Mouse (Mus musculus) lung, embryonic 15.5 days (tissue): Measurements from ENCODE around the gene Rps28. TPM values are rescaled to one million over a fixed set of nuclear protein-coding genes. Genes with fewer than 3 reads are reported as not detected.
"Not testable (repeated sequence)": the region's sequence is repeated elsewhere in the genome, so short reads cannot be mapped to it uniquely, and the experiment has no call there.

Source experiments
- ATAC-seq: fragments of 200-750 bp; cut with Nextera tagmentation; 2 replicates; pipeline ENCODE4 v1.8.0; 2017; ENCODE audit warnings: moderate number of reproducible peaks, borderline replicate concordance; ENCODE audit not compliant: low FRiP score, low TSS enrichment; ENCODE audit errors: extremely low read depth
- H3K27ac ChIP-seq: fragments of 300-500 bp; sonication (generic); 2 replicates; pipeline ENCODE4 v1.5.1; 2015; ENCODE audit warnings: moderate library complexity, mild to moderate bottlenecking, inconsistent platforms
- H3K27me3 ChIP-seq: fragments of 300-500 bp; sonication (generic); 2 replicates; pipeline ENCODE4 v1.6.1; 2015; ENCODE audit warnings: inconsistent platforms
- H3K36me3 ChIP-seq: fragments of 300-500 bp; sonication (generic); 2 replicates; pipeline ENCODE4 v1.6.1; 2015; ENCODE audit warnings: inconsistent platforms
- H3K4me1 ChIP-seq: fragments of 300-500 bp; sonication (generic); 2 replicates; pipeline ENCODE4 v1.6.1; 2015; ENCODE audit warnings: inconsistent platforms
- H3K4me2 ChIP-seq: fragments of 300-500 bp; sonication (generic); 2 replicates; pipeline ENCODE4 v1.6.1; 2015; ENCODE audit warnings: inconsistent platforms, mild to moderate bottlenecking, moderate library complexity
- H3K4me3 ChIP-seq: fragments of 300-500 bp; sonication (generic); 2 replicates; pipeline ENCODE4 v1.5.1; 2015; ENCODE audit warnings: mild to moderate bottlenecking, inconsistent platforms
- H3K9ac ChIP-seq: fragments of 300-500 bp; sonication (generic); 2 replicates; pipeline ENCODE4 v1.6.1; 2015; ENCODE audit warnings: inconsistent platforms
- H3K9me3 ChIP-seq: fragments of 300-500 bp; sonication (generic); 2 replicates; pipeline ENCODE4 v1.6.1; 2016; ENCODE audit warnings: inconsistent platforms
- WGBS: fragments of 180-500 bp; shearing (Covaris S2); methylation state at CpG from one replicate; pipeline ENCODE4 v1.1.7; 2015; 5-methylcytosine and 5-hydroxymethylcytosine counted together
- polyA plus RNA-seq: library from polyadenylated mRNA; unstranded; fragments of >200 nt; fragmentation: Nextera tagmentation; extraction: Ambion mirVana; gene quantifications from 2 replicates; pipeline ENCODE4 v1.2.1, GENCODE M21; 2015

The Rps28 gene
- 885 and 959 TPM in 2 replicates for polyA plus RNA-seq

DNA sequence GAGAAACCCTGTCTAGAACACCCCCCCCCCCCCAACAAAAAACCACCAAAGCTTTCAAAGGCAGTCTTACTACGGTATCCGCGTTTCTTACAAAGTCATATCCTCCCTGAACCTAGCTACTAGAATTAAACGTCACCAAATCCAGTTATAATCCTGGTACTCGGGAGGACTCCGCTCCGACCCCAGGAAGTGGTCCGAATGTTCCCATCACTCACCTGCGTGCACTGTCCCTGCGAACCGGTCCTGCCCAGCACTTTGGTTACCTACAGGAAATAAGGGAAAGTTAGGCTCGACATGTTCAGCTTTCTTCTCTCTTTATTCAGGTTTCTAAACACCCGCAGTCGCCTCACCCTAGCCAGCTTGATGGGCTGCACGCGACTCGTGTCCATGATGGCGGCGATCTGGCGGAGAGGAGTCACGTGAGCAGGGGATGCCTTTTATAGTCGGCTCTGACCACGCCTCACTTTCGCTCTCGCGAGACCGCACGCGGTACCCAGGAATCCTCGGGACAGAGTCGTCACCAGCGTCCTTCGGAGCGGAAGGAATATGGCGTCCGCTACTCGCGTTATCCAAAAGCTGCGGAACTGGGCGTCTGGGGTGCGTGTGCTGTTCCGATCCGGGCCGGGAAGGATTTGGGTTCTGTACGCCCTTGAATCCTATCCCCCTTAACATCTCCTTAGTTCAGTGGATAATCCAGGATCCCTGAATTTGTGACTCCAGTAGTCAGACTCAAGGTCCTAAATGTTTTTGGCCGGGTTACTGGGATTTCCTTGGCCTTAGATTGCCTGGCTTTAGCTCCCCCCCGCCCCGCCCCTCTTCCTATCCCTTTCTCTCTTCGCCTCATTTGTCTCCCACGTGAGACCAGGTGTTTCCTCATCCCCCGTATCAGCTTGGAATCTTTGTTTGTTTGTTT lies at the start of gene Rps28, which contains the start of gene Ndufa7:
Gene Rps28 (minus strand): TSS at position 479 of the 913 bp plus-strand sequence.
Gene Ndufa7 (plus strand): TSS at position 489 of the 913 bp plus-strand sequence.
- H3K36me3 ChIP-seq = peaks cover 41% of the 10 kb centered on the region
- H3K4me3 ChIP-seq = peak within 1 kb of the TSS; percentile 67
- peak within 1 kb of the TSS; percentile 69 for H3K9ac ChIP-seq
- peak within 1 kb of the TSS; percentile 85 for H3K27ac ChIP-seq
- under 1% methylated on average over 51 of the region's 51 CpGs for WGBS
- H3K27me3 ChIP-seq = no peaks in the 10 kb centered on the region
- H3K9me3 ChIP-seq = no peaks in the 10 kb centered on the region
- H3K4me1 ChIP-seq = peaks cover 47% of the 10 kb centered on the region
- ATAC-seq = peak; percentile 92
- peak within 1 kb of the TSS; percentile 84 for H3K4me2 ChIP-seq

DNA sequence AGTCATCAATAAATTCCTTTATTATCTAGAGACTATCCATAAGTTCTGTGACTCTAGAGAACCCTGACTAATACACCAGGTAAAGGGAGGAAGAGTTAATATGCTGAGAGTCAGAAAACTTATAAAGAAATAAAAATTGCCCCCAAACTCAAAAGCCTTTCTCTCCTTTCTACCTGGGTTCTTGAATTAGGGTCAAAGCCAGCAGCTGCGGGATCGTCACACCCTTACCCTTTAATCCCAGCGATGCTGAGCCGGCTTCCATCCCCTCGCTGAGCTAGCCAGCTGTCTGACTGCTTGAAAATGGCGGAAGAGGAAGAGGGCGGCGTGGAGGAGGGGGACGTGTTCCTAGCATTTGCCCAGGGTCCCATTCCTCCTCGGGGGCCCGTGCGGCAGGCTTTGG lies 49.2 kb upstream of the Rps28 start, which contains the start of gene Gm7029:
Gene Gm7029 (plus strand): TSS at position 301 of the 400 bp plus-strand sequence.
- ATAC-seq, H3K4me3 ChIP-seq, H3K9ac ChIP-seq, H3K4me2 ChIP-seq, H3K4me1 ChIP-seq, H3K27ac ChIP-seq, H3K27me3 ChIP-seq, H3K9me3 ChIP-seq: not testable (repeated sequence)
- peaks cover 28% of the 10 kb centered on the region for H3K36me3 ChIP-seq
- WGBS = 86% methylated on average over 3 of the region's 12 CpGs

GRCm38 (mm10) chr17:33865330-33866030 lies 41.1 kb upstream of the Rps28 start:
- Histone ChIP-seq H3K36me3 (no peaks in the 10 kb centered on the region), H3K4me3 (no peak overlapping the region), H3K4me1 (no peaks in the 10 kb centered on the region), H3K9ac (no peak overlapping the region), H3K27me3 (no peaks in the 10 kb centered on the region), H3K27ac (no peak overlapping the region), H3K4me2 (no peak overlapping the region), H3K9me3 (no peaks in the 10 kb centered on the region)
- WGBS = 34% methylated on average over 9 of the region's 9 CpGs
- ATAC-seq = no peak

DNA sequence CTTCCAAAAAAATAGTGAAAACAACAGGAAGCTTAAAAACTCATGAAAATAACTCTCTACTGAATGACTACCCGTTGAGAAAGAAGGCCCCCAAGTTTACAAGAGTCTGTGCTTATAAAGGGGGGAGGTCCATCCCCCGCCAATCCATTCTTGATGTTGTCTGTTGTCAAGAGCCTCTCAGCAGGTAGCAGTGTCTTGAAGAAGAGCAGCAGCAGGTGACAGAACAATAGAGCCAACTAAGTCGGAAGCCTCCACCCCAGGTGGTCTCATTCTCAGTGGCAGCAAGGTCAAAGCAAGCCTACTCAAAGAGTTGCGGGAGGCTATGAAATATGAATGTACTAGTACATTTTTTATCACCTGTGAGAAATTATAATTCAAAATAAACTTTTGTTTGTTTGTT lies 33.5 kb upstream of the Rps28 start:
- Histone ChIP-seq H3K36me3 (no peaks in the 10 kb centered on the region), H3K4me3 (no peak overlapping the region), H3K27me3 (no peaks in the 10 kb centered on the region), H3K4me2 (no peak overlapping the region), H3K27ac (no peak overlapping the region), H3K9ac (no peak overlapping the region), H3K9me3 (no peaks in the 10 kb centered on the region), H3K4me1 (no peaks in the 10 kb centered on the region)
- 83% methylated on average over 4 of the region's 4 CpGs for WGBS
- no peak for ATAC-seq

DNA sequence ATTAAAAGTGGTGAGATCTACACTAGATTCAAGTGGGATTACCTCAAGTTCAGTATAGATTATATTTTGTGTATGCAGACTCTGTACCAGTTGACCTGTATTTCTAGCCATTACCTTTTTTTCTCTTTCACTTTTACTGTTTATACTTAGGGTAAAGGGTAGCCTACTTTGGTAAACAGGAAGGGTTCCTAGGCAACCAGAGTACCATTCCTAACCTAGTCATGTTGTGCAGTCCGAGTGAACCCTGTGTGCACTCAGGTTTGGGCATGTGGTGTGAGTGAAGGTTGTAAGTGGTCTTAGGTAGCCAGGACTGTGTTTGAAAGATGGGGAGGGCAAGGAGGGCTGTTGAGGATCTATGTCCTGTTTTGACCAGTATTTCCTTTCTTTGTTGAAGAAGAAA lies 27.0 kb upstream of the Rps28 start:
- Histone ChIP-seq H3K9me3 (no peaks in the 10 kb centered on the region), H3K27ac (no peak overlapping the region), H3K27me3 (no peaks in the 10 kb centered on the region), H3K4me1 (no peaks in the 10 kb centered on the region), H3K4me3 (no peak overlapping the region), H3K9ac (no peak overlapping the region), H3K36me3 (peaks cover 7% of the 10 kb centered on the region), H3K4me2 (no peak overlapping the region)
- WGBS = 46% methylated on average over 1 of the region's 1 CpGs
- no peak for ATAC-seq

DNA sequence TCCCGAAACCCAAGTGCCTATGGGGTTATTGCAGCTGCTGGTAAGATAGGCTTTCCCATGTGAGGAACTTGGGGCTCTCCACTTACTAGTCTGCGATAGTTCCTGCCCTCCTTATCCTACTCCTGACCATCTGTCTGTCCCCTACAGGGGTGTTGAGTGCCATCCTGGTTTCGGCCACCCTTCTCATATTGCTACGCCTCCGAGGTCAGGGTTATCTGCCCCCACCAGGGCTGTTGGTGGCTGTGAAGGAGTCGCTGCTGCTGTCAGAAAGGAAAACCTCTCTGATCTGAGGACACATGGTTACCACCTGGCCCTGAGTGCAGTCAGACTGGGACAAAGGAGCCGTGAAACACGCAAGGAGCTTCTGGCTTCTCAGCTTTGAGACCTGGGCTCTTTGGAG lies 23.8 kb upstream of the Rps28 start:
- Histone ChIP-seq H3K9ac (no peak overlapping the region), H3K27ac (no peak overlapping the region), H3K4me1 (peaks cover 13% of the 10 kb centered on the region), H3K4me2 (no peak overlapping the region), H3K9me3 (no peaks in the 10 kb centered on the region), H3K36me3 (peaks cover 7% of the 10 kb centered on the region), H3K27me3 (no peaks in the 10 kb centered on the region), H3K4me3 (no peak overlapping the region)
- ATAC-seq = no peak
- 69% methylated on average over 8 of the region's 8 CpGs for WGBS

GRCm38 (mm10) chr17:33844196-33844595 lies 19.8 kb upstream of the Rps28 start:
- Histone ChIP-seq H3K9ac (0 out of 2 replicates have a peak overlapping the region, but pooled peaks have one; percentile 62), H3K27me3 (no peaks in the 10 kb centered on the region), H3K9me3 (no peaks in the 10 kb centered on the region), H3K4me1 (peaks cover 19% of the 10 kb centered on the region), H3K36me3 (peaks cover 8% of the 10 kb centered on the region), H3K4me2 (peak overlapping the region; percentile 70; the same call in 1 of the 2 replicates), H3K4me3 (peak overlapping the region; percentile 90), H3K27ac (no peak overlapping the region)
- 76% methylated on average over 1 of the region's 1 CpGs for WGBS
- no peak for ATAC-seq

- Histone ChIP-seq H3K9me3 (no peaks in the 10 kb centered on the region), H3K4me3 (peak within 1 kb of the TSS; percentile 90), H3K4me1 (peaks cover 19% of the 10 kb centered on the region), H3K27me3 (no peaks in the 10 kb centered on the region), H3K4me2 (peak within 1 kb of the TSS; percentile 70), H3K27ac (peak within 1 kb of the TSS; percentile 69), H3K36me3 (peaks cover 16% of the 10 kb centered on the region), H3K9ac (peak within 1 kb of the TSS; percentile 62)
- whole genome bisulfite sequencing = under 1% methylated on average over 45 of the region's 45 CpGs
- peak; percentile 91 for ATAC-seq
Measured at GRCm38 (mm10) chr17:33842966-33843795, 18.8 kb upstream of the Rps28 start, which contains the start of gene Cd320. TSS of gene Cd320 (plus strand) at chr17:33843091.

DNA sequence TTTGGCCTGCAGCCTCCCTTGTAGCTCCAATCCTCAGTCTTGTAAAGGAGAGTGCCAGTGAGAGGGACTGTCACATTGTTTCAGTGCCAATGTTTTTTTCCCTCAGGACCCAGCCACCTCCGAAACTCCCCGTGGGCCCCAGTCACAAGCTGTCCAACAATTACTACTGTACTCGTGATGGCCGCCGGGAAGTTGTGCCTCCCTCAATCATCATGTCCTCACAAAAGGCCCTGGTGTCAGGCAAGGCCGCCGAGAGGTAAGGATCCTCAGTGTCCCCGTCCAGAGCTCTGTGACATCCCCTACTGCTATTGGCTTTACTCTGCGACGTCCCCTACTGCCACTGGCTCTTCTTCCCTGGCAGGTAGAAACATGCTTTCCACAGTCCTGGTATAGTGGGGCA lies 5.2 kb upstream of the Rps28 start:
- 91% methylated on average over 10 of the region's 10 CpGs for WGBS
- no peak overlapping the region for H3K4me3 ChIP-seq
- H3K36me3 ChIP-seq = peaks cover 54% of the 10 kb centered on the region

GRCm38 (mm10) chr17:33828892-33829291 lies 4.5 kb upstream of the Rps28 start:
- H3K36me3 ChIP-seq = peaks cover 47% of the 10 kb centered on the region
- no peak overlapping the region for H3K4me2 ChIP-seq

More for the DNA sequence above, 5.2 kb upstream of the Rps28 start:
- H3K27me3 ChIP-seq = no peaks in the 10 kb centered on the region
- peaks cover 30% of the 10 kb centered on the region for H3K4me1 ChIP-seq
- peak overlapping the region; percentile 48; the same call in 1 of the 2 replicates for H3K27ac ChIP-seq
- no peak overlapping the region for H3K9ac ChIP-seq
- no peaks in the 10 kb centered on the region for H3K9me3 ChIP-seq
- H3K4me2 ChIP-seq = no peak overlapping the region
- no peak for ATAC-seq

GRCm38 (mm10) chr17:33826850-33827249 lies 2.5 kb upstream of the Rps28 start:
- Histone ChIP-seq H3K4me3 (no peak overlapping the region), H3K9ac (no peak overlapping the region), H3K4me1 (peaks cover 47% of the 10 kb centered on the region), H3K9me3 (no peaks in the 10 kb centered on the region), H3K4me2 (no peak overlapping the region), H3K27ac (no peak overlapping the region), H3K27me3 (no peaks in the 10 kb centered on the region), H3K36me3 (peaks cover 38% of the 10 kb centered on the region)
- no peak for ATAC-seq
- WGBS = 1% methylated on average over 3 of the region's 3 CpGs

More at GRCm38 (mm10) chr17:33828892-33829291, 4.5 kb upstream of the Rps28 start:
- 24% methylated on average over 2 of the region's 2 CpGs for WGBS
- peaks cover 30% of the 10 kb centered on the region for H3K4me1 ChIP-seq
- H3K27me3 ChIP-seq = no peaks in the 10 kb centered on the region
- H3K27ac ChIP-seq = peak overlapping the region; percentile 66
- no peak overlapping the region for H3K9ac ChIP-seq
- H3K4me3 ChIP-seq = no peak overlapping the region
- H3K9me3 ChIP-seq = no peaks in the 10 kb centered on the region
- no peak for ATAC-seq
